Mouse (Mus musculus): Measurements from ENCODE around the gene Dcaf8. TPM values are rescaled to one million over a fixed set of nuclear protein-coding genes. Genes with fewer than 3 reads are reported as not detected.

Gene Dcaf8
- polyA plus RNA-seq, 1 experiment from 2014 or later, result 76.1 TPM

GRCm38 (mm10) chr1:172124572-172124971 lies 23.3 kb upstream of the Dcaf8 start:
- H3K27me3 ChIP-seq (replicated peaks; ENCODE audit: control insufficient read depth, insufficient read depth, low read length), result no peaks in the 10 kb centered on the region
- no peak for DNase-seq (ENCODE audit: low spot score)
- peaks cover 8% of the 10 kb centered on the region for H3K4me1 ChIP-seq (ENCODE audit: control insufficient read depth, insufficient read depth, low read length)
- no peak overlapping the region for H3K4me2 ChIP-seq (ENCODE audit: low read length)
- no peak for ATAC-seq
- no peak overlapping the region for H3K9ac ChIP-seq (ENCODE audit: low read length)
- WGBS, result 84% methylated on average over 6 of the region's 6 CpGs
- peaks cover 54% of the 10 kb centered on the region for H3K36me3 ChIP-seq (ENCODE audit: control insufficient read depth, insufficient read depth, low read length)
- no peak overlapping the region for H3K4me3 ChIP-seq (ENCODE audit: low read depth, low read length)
- H3K27ac ChIP-seq (ENCODE audit: low read depth, low read length), result no peak overlapping the region
- H3K9me3 ChIP-seq (replicated peaks; ENCODE audit: control insufficient read depth, low read length), result no peaks in the 10 kb centered on the region

- Histone ChIP-seq H3K9me3 (replicated peaks; ENCODE audit: control insufficient read depth, low read length) (no peaks in the 10 kb centered on the region), H3K4me3 (ENCODE audit: low read depth, low read length) (peak within 1 kb of the TSS; percentile 71), H3K27ac (ENCODE audit: low read depth, low read length) (no peak within 1 kb of the TSS), H3K4me1 (ENCODE audit: control insufficient read depth, insufficient read depth, low read length) (peaks cover 8% of the 10 kb centered on the region), H3K27me3 (replicated peaks; ENCODE audit: control insufficient read depth, insufficient read depth, low read length) (no peaks in the 10 kb centered on the region), H3K4me2 (ENCODE audit: low read length) (peak within 1 kb of the TSS; percentile 75), H3K9ac (ENCODE audit: low read length) (peak within 1 kb of the TSS; percentile 84), H3K36me3 (ENCODE audit: control insufficient read depth, insufficient read depth, low read length) (peaks cover 53% of the 10 kb centered on the region)
- ATAC-seq (peak; percentile 98), DNase-seq (ENCODE audit: low spot score) (peak; percentile 97)
- 1% methylated on average over 42 of the region's 42 CpGs for WGBS
Measured at GRCm38 (mm10) chr1:172126376-172127347, 21.2 kb upstream of the Dcaf8 start, which contains the start of gene Pex19. TSS of gene Pex19 (plus strand) at chr1:172126755.

- Histone ChIP-seq H3K27ac (ENCODE audit: low read depth, low read length) (no peak overlapping the region), H3K9me3 (replicated peaks; ENCODE audit: control insufficient read depth, low read length) (no peaks in the 10 kb centered on the region), H3K4me1 (ENCODE audit: control insufficient read depth, insufficient read depth, low read length) (peaks cover 8% of the 10 kb centered on the region), H3K27me3 (replicated peaks; ENCODE audit: control insufficient read depth, insufficient read depth, low read length) (no peaks in the 10 kb centered on the region), H3K4me3 (ENCODE audit: low read depth, low read length) (peak overlapping the region; percentile 71), H3K4me2 (ENCODE audit: low read length) (peak overlapping the region; percentile 75), H3K9ac (ENCODE audit: low read length) (peak overlapping the region; percentile 84), H3K36me3 (ENCODE audit: control insufficient read depth, insufficient read depth, low read length) (peaks cover 53% of the 10 kb centered on the region)
- ATAC-seq, result no peak
- WGBS, result 59% methylated on average over 5 of the region's 5 CpGs
- DNase-seq (ENCODE audit: low spot score), result no peak
Measured at GRCm38 (mm10) chr1:172127487-172127886, 20.4 kb upstream of the Dcaf8 start.

GRCm38 (mm10) chr1:172128563-172128962 lies 19.3 kb upstream of the Dcaf8 start:
- Histone ChIP-seq H3K4me1 (ENCODE audit: control insufficient read depth, insufficient read depth, low read length) (peaks cover 8% of the 10 kb centered on the region), H3K27ac (ENCODE audit: low read depth, low read length) (no peak overlapping the region), H3K9ac (ENCODE audit: low read length) (no peak overlapping the region), H3K36me3 (ENCODE audit: control insufficient read depth, insufficient read depth, low read length) (peaks cover 52% of the 10 kb centered on the region), H3K4me2 (ENCODE audit: low read length) (no peak overlapping the region), H3K4me3 (ENCODE audit: low read depth, low read length) (no peak overlapping the region), H3K9me3 (replicated peaks; ENCODE audit: control insufficient read depth, low read length) (no peaks in the 10 kb centered on the region), H3K27me3 (replicated peaks; ENCODE audit: control insufficient read depth, insufficient read depth, low read length) (no peaks in the 10 kb centered on the region)
- DNase-seq (ENCODE audit: low spot score) (no peak), ATAC-seq (no peak)
- 91% methylated on average over 15 of the region's 15 CpGs for WGBS

- ATAC-seq, result no peak
- Histone ChIP-seq H3K4me3 (ENCODE audit: low read depth, low read length) (no peak overlapping the region), H3K27me3 (replicated peaks; ENCODE audit: control insufficient read depth, insufficient read depth, low read length) (no peaks in the 10 kb centered on the region), H3K9me3 (replicated peaks; ENCODE audit: control insufficient read depth, low read length) (no peaks in the 10 kb centered on the region), H3K27ac (ENCODE audit: low read depth, low read length) (no peak overlapping the region), H3K4me2 (ENCODE audit: low read length) (no peak overlapping the region), H3K4me1 (ENCODE audit: control insufficient read depth, insufficient read depth, low read length) (peaks cover 8% of the 10 kb centered on the region), H3K9ac (ENCODE audit: low read length) (no peak overlapping the region), H3K36me3 (ENCODE audit: control insufficient read depth, insufficient read depth, low read length) (peaks cover 55% of the 10 kb centered on the region)
- DNase-seq (ENCODE audit: low spot score), result peak; percentile 47
- whole genome bisulfite sequencing, result 69% methylated on average over 2 of the region's 2 CpGs
Measured at GRCm38 (mm10) chr1:172129108-172129507, 18.8 kb upstream of the Dcaf8 start.

GRCm38 (mm10) chr1:172129780-172130179 lies 18.1 kb upstream of the Dcaf8 start:
- no peak overlapping the region for H3K9ac ChIP-seq (ENCODE audit: low read length)
- ATAC-seq (no peak), DNase-seq (ENCODE audit: low spot score) (no peak)
- WGBS, result 96% methylated on average over 5 of the region's 5 CpGs
- no peaks in the 10 kb centered on the region for H3K27me3 ChIP-seq (replicated peaks; ENCODE audit: control insufficient read depth, insufficient read depth, low read length)
- H3K4me1 ChIP-seq (ENCODE audit: control insufficient read depth, insufficient read depth, low read length), result peaks cover 8% of the 10 kb centered on the region
- peaks cover 61% of the 10 kb centered on the region for H3K36me3 ChIP-seq (ENCODE audit: control insufficient read depth, insufficient read depth, low read length)
- no peak overlapping the region for H3K4me2 ChIP-seq (ENCODE audit: low read length)
- no peaks in the 10 kb centered on the region for H3K9me3 ChIP-seq (replicated peaks; ENCODE audit: control insufficient read depth, low read length)
- H3K27ac ChIP-seq (ENCODE audit: low read depth, low read length), result no peak overlapping the region
- H3K4me3 ChIP-seq (ENCODE audit: low read depth, low read length), result no peak overlapping the region

GRCm38 (mm10) chr1:172132319-172132718 lies 15.6 kb upstream of the Dcaf8 start:
- ATAC-seq, result no peak
- H3K9ac ChIP-seq (ENCODE audit: low read length), result no peak overlapping the region
- no peaks in the 10 kb centered on the region for H3K27me3 ChIP-seq (replicated peaks; ENCODE audit: control insufficient read depth, insufficient read depth, low read length)
- 87% methylated on average over 7 of the region's 7 CpGs for WGBS
- H3K36me3 ChIP-seq (ENCODE audit: control insufficient read depth, insufficient read depth, low read length), result peaks cover 71% of the 10 kb centered on the region
- DNase-seq (ENCODE audit: low spot score), result no peak
- H3K4me1 ChIP-seq (ENCODE audit: control insufficient read depth, insufficient read depth, low read length), result peaks cover 4% of the 10 kb centered on the region
- no peaks in the 10 kb centered on the region for H3K9me3 ChIP-seq (replicated peaks; ENCODE audit: control insufficient read depth, low read length)
- H3K4me2 ChIP-seq (ENCODE audit: low read length), result no peak overlapping the region
- no peak overlapping the region for H3K27ac ChIP-seq (ENCODE audit: low read depth, low read length)
- no peak overlapping the region for H3K4me3 ChIP-seq (ENCODE audit: low read depth, low read length)

GRCm38 (mm10) chr1:172133535-172133934 lies 14.3 kb upstream of the Dcaf8 start:
- no peak for ATAC-seq
- no peaks in the 10 kb centered on the region for H3K27me3 ChIP-seq (replicated peaks; ENCODE audit: control insufficient read depth, insufficient read depth, low read length)
- no peaks in the 10 kb centered on the region for H3K4me1 ChIP-seq (ENCODE audit: control insufficient read depth, insufficient read depth, low read length)
- 88% methylated on average over 7 of the region's 7 CpGs for WGBS
- H3K4me2 ChIP-seq (ENCODE audit: low read length), result no peak overlapping the region
- H3K36me3 ChIP-seq (ENCODE audit: control insufficient read depth, insufficient read depth, low read length), result peaks cover 70% of the 10 kb centered on the region
- DNase-seq (ENCODE audit: low spot score), result no peak
- no peaks in the 10 kb centered on the region for H3K9me3 ChIP-seq (replicated peaks; ENCODE audit: control insufficient read depth, low read length)
- H3K9ac ChIP-seq (ENCODE audit: low read length), result no peak overlapping the region
- H3K4me3 ChIP-seq (ENCODE audit: low read depth, low read length), result no peak overlapping the region
- H3K27ac ChIP-seq (ENCODE audit: low read depth, low read length), result no peak overlapping the region

- no peak for ATAC-seq
- Histone ChIP-seq H3K9ac (ENCODE audit: low read length) (no peak overlapping the region), H3K9me3 (replicated peaks; ENCODE audit: control insufficient read depth, low read length) (no peaks in the 10 kb centered on the region), H3K27me3 (replicated peaks; ENCODE audit: control insufficient read depth, insufficient read depth, low read length) (no peaks in the 10 kb centered on the region), H3K4me3 (ENCODE audit: low read depth, low read length) (no peak overlapping the region), H3K36me3 (ENCODE audit: control insufficient read depth, insufficient read depth, low read length) (peaks cover 64% of the 10 kb centered on the region), H3K4me2 (ENCODE audit: low read length) (no peak overlapping the region), H3K4me1 (ENCODE audit: control insufficient read depth, insufficient read depth, low read length) (no peaks in the 10 kb centered on the region), H3K27ac (ENCODE audit: low read depth, low read length) (no peak overlapping the region)
- no peak for DNase-seq (ENCODE audit: low spot score)
- WGBS, result 92% methylated on average over 4 of the region's 4 CpGs
Measured at GRCm38 (mm10) chr1:172134072-172134471, 13.8 kb upstream of the Dcaf8 start.
